Mouse (Mus musculus) small intestine, adult 2 months (tissue): ENCODE results near the gene B4gat1.

Experiments
- CTCF ChIP-seq: fragments of 200-500 bp; IDR thresholded peaks from 2 replicates; pipeline ENCODE4 v1.5.1; 2012; ENCODE audit warnings: low read depth, mild to moderate bottlenecking, control low read depth, inconsistent platforms, low read length, moderate library complexity, mixed read lengths; ENCODE audit not compliant: insufficient replicate concordance, insufficient read length; ENCODE audit errors: extremely low read depth
- POLR2A ChIP-seq: fragments of 200-500 bp; IDR thresholded peaks from 2 replicates; pipeline ENCODE4 v1.6.1; 2012; ENCODE audit warnings: low read depth, mild to moderate bottlenecking, control low read depth, inconsistent platforms, low read length, moderate library complexity

DNA sequence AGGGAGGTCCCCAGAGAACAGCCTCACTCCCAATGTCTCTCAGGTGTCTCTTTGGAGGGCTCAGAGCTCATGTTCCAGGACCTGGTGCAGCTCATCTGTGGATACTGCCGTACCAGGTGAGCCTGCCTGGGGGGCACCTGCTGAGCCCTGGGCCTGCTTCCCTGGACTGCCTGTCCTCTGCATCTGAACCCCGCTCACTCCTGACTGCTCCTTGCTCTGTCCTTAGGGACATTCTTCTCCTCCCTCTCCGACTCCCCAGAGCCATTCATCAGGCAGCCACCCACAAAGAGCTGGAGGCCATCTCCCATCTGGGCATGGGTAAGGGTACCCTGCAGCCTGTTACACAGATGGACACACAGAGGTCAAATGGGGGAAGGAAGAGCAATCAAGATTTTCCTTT, 12.9 kb downstream of the B4gat1 start:
- TF ChIP-seq CTCF (no peak), POLR2A (no peak)
